Mouse (Mus musculus) common myeloid progenitor, adult 5-6 weeks (primary cell): Measurements from ENCODE around the gene Fam162a. TPM values are rescaled to one million over a fixed set of nuclear protein-coding genes. Genes with fewer than 3 reads are reported as not detected.
"Not testable (repeated sequence)": the region's sequence is repeated elsewhere in the genome, so short reads cannot be mapped to it uniquely, and the experiment has no call there.

Source experiments
- ATAC-seq: replicated peaks from 2 replicates; pipeline ENCODE4 v1.8.0; 2016; ENCODE audit warnings: low read depth, mild to moderate bottlenecking, moderate TSS enrichment, inconsistent platforms; ENCODE audit not compliant: poor library complexity, severe bottlenecking
- total RNA-seq: library from RNA; stranded (forward); fragments of 200-1000, 187-1606 nt; gene quantifications from 2 replicates; pipeline ENCODE4 v1.2.3, GENCODE M21; 2017

Gene Fam162a
- total RNA-seq, 1 experiment from 2014 or later = 111 TPM

DNA sequence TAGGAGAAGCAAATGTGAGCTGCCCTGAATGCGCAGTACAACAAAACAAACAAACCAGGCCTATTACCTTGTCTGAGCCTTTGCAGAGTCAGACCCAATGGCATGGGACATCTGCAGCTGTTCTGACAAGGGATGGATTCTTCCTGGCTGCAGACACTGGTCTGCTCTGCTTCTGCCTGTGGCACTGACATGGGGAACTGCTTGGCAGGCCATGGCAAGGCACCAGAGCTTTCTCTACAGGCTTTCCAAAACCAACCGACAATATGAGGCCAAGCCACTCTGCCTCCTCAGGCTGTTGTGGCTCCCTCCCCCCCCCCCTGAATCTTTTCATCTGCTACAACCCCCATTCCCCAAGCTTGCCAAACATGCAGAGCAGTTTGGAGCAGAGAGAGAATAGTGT lies 8.1 kb downstream of the Fam162a start:
- ATAC-seq = no peak

GRCm38 (mm10) chr16:36062534-36062933 lies 8.9 kb downstream of the Fam162a start:
- ATAC-seq = not testable (repeated sequence)

- ATAC-seq = no peak
These were observed 13.4 kb downstream of the Fam162a start for GRCm38 (mm10) chr16:36057933-36058475.

- no peak for ATAC-seq
These were observed 15.0 kb downstream of the Fam162a start for GRCm38 (mm10) chr16:36056416-36056815.

- no peak for ATAC-seq
These were observed 16.5 kb downstream of the Fam162a start for GRCm38 (mm10) chr16:36054920-36055319.

DNA sequence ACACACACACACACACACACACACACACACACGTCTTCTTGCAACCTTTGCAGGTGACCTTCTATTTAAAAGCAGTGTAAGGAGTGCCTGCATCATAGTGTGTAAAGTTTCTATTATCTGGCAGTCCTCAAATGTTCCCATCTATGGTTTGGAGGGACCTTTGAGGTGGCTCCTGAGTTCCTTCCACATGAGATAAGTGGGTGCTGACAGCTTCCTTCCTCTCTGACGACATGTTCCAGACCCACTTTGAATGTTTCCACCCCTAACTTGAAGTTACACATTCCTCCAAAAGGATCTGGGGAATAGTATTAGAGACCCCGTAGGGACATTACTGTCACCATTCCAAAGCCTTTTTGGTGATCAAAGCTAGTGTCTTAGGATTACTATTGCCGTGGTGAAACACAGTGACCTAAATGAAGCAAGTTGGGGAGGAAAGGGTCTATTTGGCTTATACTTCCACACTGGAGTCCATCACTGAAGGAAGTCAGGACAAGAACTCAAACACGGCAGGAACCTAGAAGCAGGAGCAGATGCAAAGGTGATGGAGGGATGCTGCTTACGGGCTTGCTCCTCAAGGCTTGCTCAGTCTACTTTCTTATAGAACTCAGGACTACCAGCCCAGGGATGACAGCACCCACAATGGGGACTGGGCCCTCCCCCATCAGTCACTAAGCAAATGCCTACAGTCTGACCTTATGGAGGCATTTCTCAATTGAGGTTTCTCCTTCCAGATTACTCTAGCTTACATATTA lies 17.7 kb downstream of the Fam162a start:
- ATAC-seq = no peak

DNA sequence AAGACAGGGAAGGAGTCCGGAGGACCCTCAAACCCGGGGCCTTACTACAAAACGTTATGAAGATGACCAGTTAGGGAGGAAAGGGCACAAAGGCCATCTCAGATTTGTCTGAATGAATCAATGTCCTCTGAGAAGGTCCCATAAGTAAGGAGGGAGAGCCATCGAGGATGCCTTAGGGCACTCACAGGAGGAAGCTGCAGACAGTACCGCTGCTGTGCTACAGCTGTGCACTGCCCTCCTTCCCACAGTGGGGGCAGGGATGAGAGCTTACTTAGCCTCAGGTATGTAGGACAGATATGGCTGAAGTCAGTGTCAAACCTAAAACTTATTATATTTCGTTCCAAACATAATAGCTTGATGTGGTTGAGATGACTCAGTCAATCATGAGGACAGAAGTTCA lies 19.9 kb downstream of the Fam162a start:
- no peak for ATAC-seq

DNA sequence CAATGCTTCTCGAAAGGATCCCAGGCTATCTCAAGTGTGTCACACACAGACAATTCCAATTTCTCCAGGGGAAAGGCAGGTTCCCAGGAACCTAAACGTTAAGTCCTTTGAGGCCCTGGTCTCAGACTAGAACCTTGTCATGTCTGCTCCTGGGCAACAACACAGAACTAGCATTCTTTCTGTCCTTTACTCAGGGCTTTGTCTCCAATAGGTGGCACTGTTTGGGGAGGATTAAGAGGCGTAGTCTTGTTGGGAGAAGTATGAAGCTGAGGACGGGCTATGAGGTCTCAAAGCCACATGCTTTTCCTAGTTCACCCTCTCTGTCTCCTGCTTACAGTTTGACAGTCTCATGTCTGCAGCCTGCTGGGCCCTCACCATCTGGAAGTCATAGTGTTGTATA lies 23.9 kb downstream of the Fam162a start:
- no peak for ATAC-seq

- no peak for ATAC-seq
These were observed 27.4 kb downstream of the Fam162a start for GRCm38 (mm10) chr16:36043964-36044363.

- no peak for ATAC-seq
These were observed 28.3 kb downstream of the Fam162a start for GRCm38 (mm10) chr16:36043073-36043472.

- no peak for ATAC-seq
These were observed 29.8 kb downstream of the Fam162a start for GRCm38 (mm10) chr16:36041625-36042020.

DNA sequence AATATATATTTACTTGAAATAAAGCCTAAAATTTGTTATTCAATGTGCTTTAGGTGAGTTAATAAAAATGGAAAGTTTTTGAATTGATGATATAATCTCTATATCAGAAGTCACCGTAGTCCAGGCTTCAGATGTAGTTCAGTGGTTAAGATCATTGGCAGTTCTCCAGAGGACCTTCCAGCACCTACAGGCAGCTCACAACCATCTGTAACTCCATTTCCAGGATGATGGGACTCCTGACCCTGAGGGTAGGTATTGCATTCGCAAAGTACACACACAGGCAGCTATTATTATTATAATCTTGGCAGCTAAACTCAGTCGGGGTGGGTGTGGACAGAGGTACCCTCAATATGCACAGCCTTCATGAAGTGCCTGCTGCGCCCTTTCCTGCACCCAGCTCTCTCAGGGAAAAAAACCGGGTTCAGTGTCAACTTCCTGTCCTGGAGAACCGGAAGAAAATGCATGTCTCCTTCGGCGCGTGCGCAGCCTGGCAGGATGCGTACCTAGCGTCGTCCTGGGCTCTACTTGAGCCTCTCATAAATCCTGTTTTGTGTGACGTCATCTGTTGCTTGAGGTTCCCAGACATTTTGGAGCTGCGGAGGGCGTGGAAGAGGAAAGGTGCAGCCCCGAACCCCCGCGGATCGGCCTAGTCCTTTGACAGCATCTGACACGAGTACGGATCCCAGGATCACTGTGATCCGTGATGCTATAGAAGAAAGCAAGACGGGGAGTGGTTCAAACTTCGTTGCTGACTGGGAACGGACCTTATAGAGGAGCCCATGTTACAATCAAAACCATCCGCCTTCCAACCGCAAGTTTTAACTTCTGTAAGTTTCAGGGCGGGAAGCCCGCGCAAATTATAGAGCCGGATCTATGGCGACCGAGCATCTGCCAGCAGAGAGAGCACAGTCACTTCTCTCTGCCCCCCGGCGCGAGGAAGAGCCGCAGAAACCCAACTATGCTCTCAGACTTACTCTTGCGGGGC lies 30.5 kb downstream of the Fam162a start, which contains the start of gene Wdr5b:
Wdr5b (plus strand) TSS at position 551 of the 985 bp plus-strand sequence.
- ATAC-seq = peak; percentile 94

DNA sequence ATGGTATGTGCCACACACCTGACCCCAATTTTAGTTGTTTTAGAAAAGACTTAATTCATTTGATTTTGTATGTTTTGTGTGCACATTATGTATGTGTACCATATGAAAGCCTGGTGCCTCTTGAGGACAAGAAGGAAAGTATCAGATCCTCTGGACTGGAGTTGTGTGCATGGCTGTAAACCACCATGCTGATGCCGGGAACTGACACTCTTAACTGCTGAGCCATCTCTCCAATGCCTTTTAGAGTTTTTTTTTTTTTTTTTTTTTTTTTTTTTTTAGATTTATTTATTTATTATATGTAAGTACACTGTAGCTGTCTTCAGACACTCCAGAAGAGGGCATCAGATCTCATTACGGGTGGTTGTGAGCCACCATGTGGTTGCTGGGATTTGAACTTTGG lies 43.3 kb downstream of the Fam162a start:
- not testable (repeated sequence) for ATAC-seq

DNA sequence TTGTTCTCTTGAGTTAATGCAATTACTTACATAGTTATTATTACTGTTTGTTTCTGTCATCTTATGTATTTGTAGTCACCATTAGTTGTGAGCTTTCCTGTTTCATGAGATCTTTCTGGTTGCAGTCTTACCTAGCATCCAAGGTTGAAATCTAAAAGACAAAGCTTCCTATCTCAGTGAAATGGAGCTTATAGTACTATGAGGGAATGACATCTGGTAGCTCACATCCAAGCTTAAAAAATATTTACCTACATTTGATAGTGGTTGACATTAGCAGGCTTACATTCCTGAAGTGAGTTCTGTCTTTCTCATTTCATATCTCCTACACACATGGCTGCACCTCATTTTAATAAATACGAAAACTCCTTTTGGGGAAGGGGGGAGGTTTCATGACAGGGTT lies 55.1 kb downstream of the Fam162a start:
- no peak for ATAC-seq

- no peak for ATAC-seq
These were observed 63.0 kb downstream of the Fam162a start for GRCm38 (mm10) chr16:36008396-36008795.

DNA sequence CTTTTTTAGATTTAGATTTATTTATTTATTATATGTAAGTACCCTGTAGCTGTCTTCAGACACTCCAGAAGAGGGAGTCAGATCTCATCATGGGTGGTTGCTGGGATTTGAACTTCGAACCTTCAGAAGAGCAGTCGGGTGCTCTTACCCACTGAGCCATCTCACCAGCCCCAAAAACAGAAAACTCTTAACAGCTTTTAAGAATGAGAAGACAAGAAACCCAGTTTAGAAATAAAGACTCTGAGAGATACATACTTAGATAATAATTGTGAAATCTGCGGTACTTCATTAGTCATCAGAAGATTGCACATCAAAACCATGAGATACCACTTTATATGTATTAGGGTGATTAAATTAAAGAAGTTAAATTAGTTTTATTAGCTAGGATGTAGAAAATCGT lies 72.5 kb downstream of the Fam162a start:
- ATAC-seq = not testable (repeated sequence)

Other genes starting within 250 kb of the Fam162a start
- gene Parp14, start 200.1 kb downstream of the Fam162a start, total RNA-seq = 16.1 and 20.6 TPM in 2 replicates
- 38.2 and 48.5 TPM in 2 replicates for gene Parp9, start 133.1 kb downstream of the Fam162a start, total RNA-seq
- gene Dtx3l, start 132.4 kb downstream of the Fam162a start, total RNA-seq = 42.5 and 48.7 TPM in 2 replicates
- 35.0 and 60.1 TPM in 2 replicates for gene Kpna1, start 92.8 kb downstream of the Fam162a start, total RNA-seq
- gene Wdr5b, start 30.4 kb downstream of the Fam162a start, total RNA-seq = 8.1 and 11.0 TPM in 2 replicates
- 148 and 156 TPM in 2 replicates for gene Ccdc58, start 91 bp upstream of the Fam162a start, total RNA-seq
- not detected in 2 replicates for gene Csta1, start 59.6 kb upstream of the Fam162a start, total RNA-seq
- not detected in 2 replicates for gene Stfa2l1, start 85.2 kb upstream of the Fam162a start, total RNA-seq
- 0.55 TPM in 1 of 2 replicates, not detected in the other for gene Gm5483, start 112.6 kb upstream of the Fam162a start, total RNA-seq
- not detected in 2 replicates for gene Gm5416, start 138.8 kb upstream of the Fam162a start, total RNA-seq
- gene 2010005H15Rik, start 149.9 kb upstream of the Fam162a start, total RNA-seq = not detected in 2 replicates
- 0.69 TPM in 1 of 2 replicates, not detected in the other for gene Stfa1, start 205.4 kb upstream of the Fam162a start, total RNA-seq